Mouse (Mus musculus): ENCODE measurements around the gene Slc7a5. TPM values are rescaled to one million over a fixed set of nuclear protein-coding genes. Genes with fewer than 3 reads are reported as not detected.
A peak's percentile ranks its signal among the peaks of the same experiment; 100 is the strongest.

Slc7a5 gene
- polyA plus RNA-seq, 1 experiment from 2014 or later = 28.8 TPM

DNA sequence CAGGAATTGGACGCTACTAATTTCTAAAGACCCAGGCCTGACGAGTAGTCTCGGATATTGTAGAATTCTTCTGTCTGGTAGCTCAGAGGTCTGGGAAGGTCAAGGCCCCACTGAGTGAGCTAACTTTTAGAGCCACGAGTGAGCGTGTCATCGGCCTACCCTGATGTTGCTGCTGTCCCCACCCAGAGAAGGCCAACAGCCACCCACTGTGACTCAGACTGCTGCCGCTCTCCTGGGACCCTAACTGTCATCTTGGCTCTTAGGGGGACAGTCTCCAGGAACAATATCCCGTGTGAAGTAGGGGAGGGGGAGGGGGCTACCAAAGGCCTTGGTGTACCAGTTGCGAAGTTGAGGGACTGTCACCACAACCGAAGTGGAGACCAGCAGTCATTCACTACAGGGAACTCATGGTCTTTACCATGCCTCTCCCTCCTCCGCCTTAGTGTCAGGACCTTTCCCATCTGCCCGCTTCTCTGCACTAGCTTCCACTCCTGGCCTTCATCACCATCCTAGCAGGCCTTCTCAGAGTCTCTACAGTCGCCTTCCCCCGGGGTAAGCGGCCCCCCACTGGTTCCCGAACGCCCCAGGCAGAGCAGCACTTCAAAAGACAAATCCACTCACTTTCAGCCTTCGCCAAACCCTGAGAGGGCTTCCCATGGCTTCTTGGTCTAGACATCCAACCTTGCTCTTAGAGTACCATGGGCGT is 39.7 kb upstream of the Slc7a5 start:
- 27% methylated on average over 19 of the region's 19 CpGs for WGBS
- ATAC-seq (ENCODE audit: insufficient read depth) (no peak), DNase-seq (no peak)
- Histone ChIP-seq H3K36me3 (ENCODE audit: insufficient read depth) (no peaks in the 10 kb centered on the region), H3K4me1 (ENCODE audit: insufficient read depth) (peaks cover 21% of the 10 kb centered on the region), H3K27me3 (ENCODE audit: insufficient read depth, low read length) (no peaks in the 10 kb centered on the region), H3K4me2 (peak overlapping the region; percentile 78), H3K4me3 (ENCODE audit: low read depth, low read length) (peak overlapping the region; percentile 37), H3K9me3 (ENCODE audit: low read depth, low read length) (no peaks in the 10 kb centered on the region), H3K27ac (ENCODE audit: low read depth) (peak overlapping the region; percentile 91), H3K9ac (peak overlapping the region; percentile 59)
- no peak for TF ChIP-seq CTCF (IDR thresholded peaks at IDR 0.05; ENCODE audit: low read depth)

DNA sequence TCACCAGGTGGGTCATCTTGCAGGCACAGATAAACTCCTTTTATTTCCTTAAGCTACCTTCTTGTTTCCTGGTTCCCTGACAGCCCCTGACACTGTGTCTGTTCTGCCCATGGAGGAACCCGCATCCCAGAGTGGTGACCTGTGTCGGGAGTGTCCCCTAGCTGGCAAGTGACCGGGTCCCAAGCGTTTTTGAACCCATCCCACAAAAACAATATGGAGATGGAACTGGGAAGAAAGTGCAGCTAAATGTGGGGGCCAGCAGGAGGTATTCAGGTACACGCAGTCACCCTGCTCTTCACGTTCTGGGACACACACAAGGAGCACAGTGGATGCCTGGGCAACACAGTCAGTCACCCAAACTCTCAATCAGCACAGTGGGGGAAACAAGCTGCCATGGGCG is 38.9 kb upstream of the Slc7a5 start:
- H3K4me1 ChIP-seq (ENCODE audit: insufficient read depth) = peaks cover 15% of the 10 kb centered on the region
- H3K27me3 ChIP-seq (ENCODE audit: insufficient read depth, low read length) = no peaks in the 10 kb centered on the region
- no peaks in the 10 kb centered on the region for H3K36me3 ChIP-seq (ENCODE audit: insufficient read depth)
- no peak for DNase-seq
- H3K4me2 ChIP-seq = no peak overlapping the region
- 80% methylated on average over 7 of the region's 7 CpGs for WGBS
- H3K27ac ChIP-seq (ENCODE audit: low read depth) = no peak overlapping the region
- no peak overlapping the region for H3K9ac ChIP-seq
- no peaks in the 10 kb centered on the region for H3K9me3 ChIP-seq (ENCODE audit: low read depth, low read length)
- ATAC-seq (ENCODE audit: insufficient read depth) = no peak
- no peak for TF ChIP-seq CTCF (IDR thresholded peaks at IDR 0.05; ENCODE audit: low read depth)
- H3K4me3 ChIP-seq (ENCODE audit: low read depth, low read length) = no peak overlapping the region

- peaks cover 15% of the 10 kb centered on the region for H3K4me1 ChIP-seq (ENCODE audit: insufficient read depth)
- ATAC-seq (ENCODE audit: insufficient read depth) = no peak
- H3K4me3 ChIP-seq (ENCODE audit: low read depth, low read length) = no peak within 1 kb of the TSS
- H3K4me2 ChIP-seq = no peak within 1 kb of the TSS
- no peaks in the 10 kb centered on the region for H3K36me3 ChIP-seq (ENCODE audit: insufficient read depth)
- TF ChIP-seq CTCF (IDR thresholded peaks at IDR 0.05; ENCODE audit: low read depth) = no peak
- H3K9ac ChIP-seq = no peak within 1 kb of the TSS
- no peak within 1 kb of the TSS for H3K27ac ChIP-seq (ENCODE audit: low read depth)
- no peaks in the 10 kb centered on the region for H3K9me3 ChIP-seq (ENCODE audit: low read depth, low read length)
- no peak for DNase-seq
- no peaks in the 10 kb centered on the region for H3K27me3 ChIP-seq (ENCODE audit: insufficient read depth, low read length)
Observed at GRCm38 (mm10) chr8:121944831-121945230, 37.3 kb upstream of the Slc7a5 start, which contains the start of gene Car5a. TSS of gene Car5a (minus strand) at chr8:121944904.

DNA sequence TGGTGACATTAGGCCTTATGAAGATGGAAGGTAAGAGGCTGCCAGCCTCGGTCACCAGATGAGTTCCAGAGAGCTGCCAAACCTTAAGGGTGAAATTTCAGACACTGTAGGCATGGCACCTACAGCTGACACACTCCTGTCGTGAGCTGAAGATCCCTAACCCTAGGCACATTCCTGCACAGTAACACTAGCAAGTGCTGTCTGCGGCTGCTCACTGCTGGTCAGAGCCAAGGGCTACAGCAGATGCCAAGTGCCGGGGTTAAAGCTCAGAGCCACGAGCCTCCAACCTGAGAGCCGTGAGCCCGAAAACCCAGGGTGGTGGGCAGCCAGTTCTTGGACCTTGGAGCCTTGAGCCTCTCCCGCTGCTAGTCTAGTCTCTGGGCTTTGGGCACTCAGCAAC is 36.2 kb upstream of the Slc7a5 start:
- Histone ChIP-seq H3K27me3 (ENCODE audit: insufficient read depth, low read length) (no peaks in the 10 kb centered on the region), H3K9ac (no peak overlapping the region), H3K27ac (ENCODE audit: low read depth) (no peak overlapping the region), H3K4me3 (ENCODE audit: low read depth, low read length) (no peak overlapping the region), H3K4me1 (ENCODE audit: insufficient read depth) (peaks cover 15% of the 10 kb centered on the region), H3K36me3 (ENCODE audit: insufficient read depth) (no peaks in the 10 kb centered on the region), H3K4me2 (no peak overlapping the region), H3K9me3 (ENCODE audit: low read depth, low read length) (no peaks in the 10 kb centered on the region)
- WGBS = 81% methylated on average over 8 of the region's 8 CpGs
- DNase-seq (no peak), ATAC-seq (ENCODE audit: insufficient read depth) (no peak)
- TF ChIP-seq CTCF (IDR thresholded peaks at IDR 0.05; ENCODE audit: low read depth) = no peak

GRCm38 (mm10) chr8:121943057-121943540 is 35.6 kb upstream of the Slc7a5 start:
- no peak overlapping the region for H3K27ac ChIP-seq (ENCODE audit: low read depth)
- H3K36me3 ChIP-seq (ENCODE audit: insufficient read depth) = no peaks in the 10 kb centered on the region
- no peak overlapping the region for H3K4me3 ChIP-seq (ENCODE audit: low read depth, low read length)
- no peak overlapping the region for H3K9ac ChIP-seq
- ATAC-seq (ENCODE audit: insufficient read depth) (no peak), DNase-seq (no peak)
- no peak for TF ChIP-seq CTCF (IDR thresholded peaks at IDR 0.05; ENCODE audit: low read depth)
- H3K9me3 ChIP-seq (ENCODE audit: low read depth, low read length) = no peaks in the 10 kb centered on the region
- 15% methylated on average over 2 of the region's 2 CpGs for WGBS
- H3K27me3 ChIP-seq (ENCODE audit: insufficient read depth, low read length) = no peaks in the 10 kb centered on the region
- peaks cover 10% of the 10 kb centered on the region for H3K4me1 ChIP-seq (ENCODE audit: insufficient read depth)
- H3K4me2 ChIP-seq = no peak overlapping the region

DNA sequence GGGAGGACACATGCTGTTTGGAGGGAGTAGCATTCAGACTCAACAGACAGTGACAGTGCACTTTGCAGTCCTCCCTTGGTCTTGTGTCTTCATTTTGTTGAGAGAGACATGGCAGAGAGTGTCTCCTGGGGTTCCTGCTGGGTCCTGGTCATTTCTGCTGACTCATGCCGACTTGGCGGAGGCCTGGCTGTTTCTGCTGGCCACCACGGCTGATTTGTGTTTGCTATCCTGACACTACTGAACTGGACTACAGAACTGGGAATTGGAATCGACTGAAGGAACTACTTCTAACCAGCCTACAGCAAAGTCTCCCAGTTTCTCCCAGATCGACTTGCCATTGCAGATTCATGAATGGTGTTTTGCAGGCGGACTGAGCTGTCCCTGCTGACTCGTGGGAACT is 31.2 kb upstream of the Slc7a5 start:
- DNase-seq = no peak
- 78% methylated on average over 7 of the region's 7 CpGs for WGBS

DNA sequence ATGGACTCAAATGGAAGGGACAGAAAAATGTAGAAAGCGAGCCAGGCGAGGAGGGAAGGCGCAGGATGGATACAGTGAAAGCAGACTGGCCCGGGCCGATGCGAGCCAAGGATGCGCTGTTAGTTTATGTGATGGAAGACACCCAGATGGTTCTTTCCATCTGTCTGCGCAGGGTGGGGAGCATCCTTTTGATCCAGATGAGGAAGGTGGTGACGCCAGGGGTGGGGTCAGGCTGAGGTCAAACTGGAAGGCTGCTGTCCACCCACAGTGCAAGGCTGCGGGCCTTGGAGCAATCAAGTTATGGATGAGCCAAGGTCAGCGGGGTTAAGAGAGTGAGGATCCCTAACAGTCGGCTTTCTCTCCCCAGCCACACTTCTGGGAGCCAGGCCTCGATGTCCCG is 28.9 kb upstream of the Slc7a5 start:
- Histone ChIP-seq H3K4me3 (ENCODE audit: low read depth, low read length) (no peak overlapping the region), H3K9me3 (ENCODE audit: low read depth, low read length) (no peaks in the 10 kb centered on the region), H3K4me1 (ENCODE audit: insufficient read depth) (no peaks in the 10 kb centered on the region), H3K36me3 (ENCODE audit: insufficient read depth) (no peaks in the 10 kb centered on the region), H3K4me2 (no peak overlapping the region), H3K9ac (no peak overlapping the region), H3K27ac (ENCODE audit: low read depth) (no peak overlapping the region), H3K27me3 (ENCODE audit: insufficient read depth, low read length) (no peaks in the 10 kb centered on the region)
- no peak for TF ChIP-seq CTCF (IDR thresholded peaks at IDR 0.05; ENCODE audit: low read depth)
- WGBS = 32% methylated on average over 14 of the region's 14 CpGs
- DNase-seq = no peak
- ATAC-seq (ENCODE audit: insufficient read depth) = no peak

More for the DNA sequence above, 31.2 kb upstream of the Slc7a5 start:
- Histone ChIP-seq H3K4me1 (ENCODE audit: insufficient read depth) (no peaks in the 10 kb centered on the region), H3K4me2 (no peak overlapping the region), H3K4me3 (ENCODE audit: low read depth, low read length) (no peak overlapping the region), H3K9me3 (ENCODE audit: low read depth, low read length) (no peaks in the 10 kb centered on the region), H3K36me3 (ENCODE audit: insufficient read depth) (no peaks in the 10 kb centered on the region), H3K27ac (ENCODE audit: low read depth) (no peak overlapping the region), H3K9ac (no peak overlapping the region), H3K27me3 (ENCODE audit: insufficient read depth, low read length) (no peaks in the 10 kb centered on the region)
- no peak for ATAC-seq (ENCODE audit: insufficient read depth)
- TF ChIP-seq CTCF (IDR thresholded peaks at IDR 0.05; ENCODE audit: low read depth) = no peak
